Mouse (Mus musculus): ENCODE measurements around the gene Nacc2. TPM values are rescaled to one million over a fixed set of nuclear protein-coding genes. Genes with fewer than 3 reads are reported as not detected.

Gene Nacc2
- polyA plus RNA-seq, 1 experiment from 2014 or later = 16.8 TPM

GRCm38 (mm10) chr2:26129962-26130361, 6.9 kb upstream of the Nacc2 start:
- H3K9ac ChIP-seq (ENCODE audit: low read length) = no peak overlapping the region
- H3K27me3 ChIP-seq (ENCODE audit: control insufficient read depth, insufficient read depth, low read length) = no peaks in the 10 kb centered on the region
- 52% methylated on average over 3 of the region's 3 CpGs for WGBS
- H3K4me2 ChIP-seq (ENCODE audit: low read depth, low read length) = no peak overlapping the region
- H3K27ac ChIP-seq (ENCODE audit: low read length) = peak overlapping the region; percentile 44
- no peaks in the 10 kb centered on the region for H3K36me3 ChIP-seq (ENCODE audit: control insufficient read depth, insufficient read depth, low read length)
- peaks cover 31% of the 10 kb centered on the region for H3K4me1 ChIP-seq (ENCODE audit: control insufficient read depth, insufficient read depth, low read length)
- no peaks in the 10 kb centered on the region for H3K9me3 ChIP-seq (replicated peaks; ENCODE audit: control insufficient read depth, low read length)
- H3K4me3 ChIP-seq (replicated peaks; ENCODE audit: low read length) = no peak overlapping the region
- no peak for ATAC-seq (ENCODE audit: insufficient read depth, low FRiP score)

- Histone ChIP-seq H3K27me3 (ENCODE audit: control insufficient read depth, insufficient read depth, low read length) (no peaks in the 10 kb centered on the region), H3K27ac (ENCODE audit: low read length) (no peak overlapping the region; the same call in 1 of the 2 replicates), H3K4me2 (ENCODE audit: low read depth, low read length) (no peak overlapping the region), H3K36me3 (ENCODE audit: control insufficient read depth, insufficient read depth, low read length) (no peaks in the 10 kb centered on the region), H3K4me3 (replicated peaks; ENCODE audit: low read length) (no peak overlapping the region), H3K9me3 (replicated peaks; ENCODE audit: control insufficient read depth, low read length) (no peaks in the 10 kb centered on the region), H3K9ac (ENCODE audit: low read length) (no peak overlapping the region), H3K4me1 (ENCODE audit: control insufficient read depth, insufficient read depth, low read length) (peaks cover 31% of the 10 kb centered on the region)
- 88% methylated on average over 2 of the region's 2 CpGs for WGBS
- ATAC-seq (ENCODE audit: insufficient read depth, low FRiP score) = no peak
Observed at GRCm38 (mm10) chr2:26129346-26129745, 6.3 kb upstream of the Nacc2 start.

GRCm38 (mm10) chr2:26122171-26123078, 595 bp downstream of the Nacc2 start:
- Histone ChIP-seq H3K4me2 (ENCODE audit: low read depth, low read length) (peak overlapping the region; percentile 96), H3K4me3 (replicated peaks; ENCODE audit: low read length) (peak overlapping the region; percentile 63), H3K27me3 (ENCODE audit: control insufficient read depth, insufficient read depth, low read length) (no peaks in the 10 kb centered on the region), H3K9ac (ENCODE audit: low read length) (peak overlapping the region; percentile 85), H3K9me3 (replicated peaks; ENCODE audit: control insufficient read depth, low read length) (no peaks in the 10 kb centered on the region), H3K27ac (ENCODE audit: low read length) (peak overlapping the region; percentile 28; the same call in 1 of the 2 replicates), H3K36me3 (ENCODE audit: control insufficient read depth, insufficient read depth, low read length) (no peaks in the 10 kb centered on the region), H3K4me1 (ENCODE audit: control insufficient read depth, insufficient read depth, low read length) (peaks cover 32% of the 10 kb centered on the region)
- WGBS = under 1% methylated on average over 108 of the region's 109 CpGs
- ATAC-seq (ENCODE audit: insufficient read depth, low FRiP score) = peak; percentile 61

- WGBS = 33% methylated on average over 17 of the region's 17 CpGs
- peak overlapping the region; percentile 85 for H3K9ac ChIP-seq (ENCODE audit: low read length)
- H3K27me3 ChIP-seq (ENCODE audit: control insufficient read depth, insufficient read depth, low read length) = no peaks in the 10 kb centered on the region
- no peaks in the 10 kb centered on the region for H3K9me3 ChIP-seq (replicated peaks; ENCODE audit: control insufficient read depth, low read length)
- H3K27ac ChIP-seq (ENCODE audit: low read length) = peak overlapping the region; percentile 43; the same call in 1 of the 2 replicates
- H3K4me2 ChIP-seq (ENCODE audit: low read depth, low read length) = peak overlapping the region; percentile 96
- ATAC-seq (ENCODE audit: insufficient read depth, low FRiP score) = no peak
- no peaks in the 10 kb centered on the region for H3K36me3 ChIP-seq (ENCODE audit: control insufficient read depth, insufficient read depth, low read length)
- H3K4me1 ChIP-seq (ENCODE audit: control insufficient read depth, insufficient read depth, low read length) = peaks cover 34% of the 10 kb centered on the region
- H3K4me3 ChIP-seq (replicated peaks; ENCODE audit: low read length) = peak overlapping the region; percentile 63
Observed at GRCm38 (mm10) chr2:26121541-26122083, 1.4 kb downstream of the Nacc2 start.

GRCm38 (mm10) chr2:26119626-26120025, 3.4 kb downstream of the Nacc2 start:
- peak overlapping the region; percentile 20; the same call in 1 of the 2 replicates for H3K27ac ChIP-seq (ENCODE audit: low read length)
- H3K4me2 ChIP-seq (ENCODE audit: low read depth, low read length) = no peak overlapping the region
- H3K4me3 ChIP-seq (replicated peaks; ENCODE audit: low read length) = no peak overlapping the region
- no peak for ATAC-seq (ENCODE audit: insufficient read depth, low FRiP score)
- no peak overlapping the region for H3K9ac ChIP-seq (ENCODE audit: low read length)
- 65% methylated on average over 2 of the region's 2 CpGs for WGBS
- H3K9me3 ChIP-seq (replicated peaks; ENCODE audit: control insufficient read depth, low read length) = no peaks in the 10 kb centered on the region
- peaks cover 40% of the 10 kb centered on the region for H3K4me1 ChIP-seq (ENCODE audit: control insufficient read depth, insufficient read depth, low read length)
- no peaks in the 10 kb centered on the region for H3K36me3 ChIP-seq (ENCODE audit: control insufficient read depth, insufficient read depth, low read length)
- H3K27me3 ChIP-seq (ENCODE audit: control insufficient read depth, insufficient read depth, low read length) = no peaks in the 10 kb centered on the region

- Histone ChIP-seq H3K9me3 (replicated peaks; ENCODE audit: control insufficient read depth, low read length) (no peaks in the 10 kb centered on the region), H3K9ac (ENCODE audit: low read length) (peak overlapping the region; percentile 64; the same call in 1 of the 2 replicates), H3K27me3 (ENCODE audit: control insufficient read depth, insufficient read depth, low read length) (no peaks in the 10 kb centered on the region), H3K4me3 (replicated peaks; ENCODE audit: low read length) (no peak overlapping the region), H3K4me2 (ENCODE audit: low read depth, low read length) (0 out of 2 replicates have a peak overlapping the region, but pooled peaks have one; percentile 20), H3K4me1 (ENCODE audit: control insufficient read depth, insufficient read depth, low read length) (peaks cover 41% of the 10 kb centered on the region), H3K27ac (ENCODE audit: low read length) (peak overlapping the region; percentile 89), H3K36me3 (ENCODE audit: control insufficient read depth, insufficient read depth, low read length) (no peaks in the 10 kb centered on the region)
- 29% methylated on average over 2 of the region's 2 CpGs for WGBS
- no peak for ATAC-seq (ENCODE audit: insufficient read depth, low FRiP score)
Observed at GRCm38 (mm10) chr2:26119310-26119592, 3.8 kb downstream of the Nacc2 start.

GRCm38 (mm10) chr2:26118584-26119309, 4.3 kb downstream of the Nacc2 start:
- WGBS = 50% methylated on average over 4 of the region's 4 CpGs
- Histone ChIP-seq H3K27me3 (ENCODE audit: control insufficient read depth, insufficient read depth, low read length) (no peaks in the 10 kb centered on the region), H3K4me3 (replicated peaks; ENCODE audit: low read length) (no peak overlapping the region), H3K4me2 (ENCODE audit: low read depth, low read length) (peak overlapping the region; percentile 20; the same call in 1 of the 2 replicates), H3K27ac (ENCODE audit: low read length) (peak overlapping the region; percentile 89), H3K4me1 (ENCODE audit: control insufficient read depth, insufficient read depth, low read length) (peaks cover 43% of the 10 kb centered on the region), H3K9ac (ENCODE audit: low read length) (peak overlapping the region; percentile 64), H3K36me3 (ENCODE audit: control insufficient read depth, insufficient read depth, low read length) (no peaks in the 10 kb centered on the region), H3K9me3 (replicated peaks; ENCODE audit: control insufficient read depth, low read length) (no peaks in the 10 kb centered on the region)
- ATAC-seq (ENCODE audit: insufficient read depth, low FRiP score) = peak; percentile 76

- Histone ChIP-seq H3K27ac (ENCODE audit: low read length) (no peak overlapping the region), H3K27me3 (ENCODE audit: control insufficient read depth, insufficient read depth, low read length) (no peaks in the 10 kb centered on the region), H3K36me3 (ENCODE audit: control insufficient read depth, insufficient read depth, low read length) (no peaks in the 10 kb centered on the region), H3K4me3 (replicated peaks; ENCODE audit: low read length) (no peak overlapping the region), H3K4me2 (ENCODE audit: low read depth, low read length) (no peak overlapping the region), H3K4me1 (ENCODE audit: control insufficient read depth, insufficient read depth, low read length) (peaks cover 38% of the 10 kb centered on the region), H3K9ac (ENCODE audit: low read length) (no peak overlapping the region), H3K9me3 (replicated peaks; ENCODE audit: control insufficient read depth, low read length) (no peaks in the 10 kb centered on the region)
- 71% methylated on average over 1 of the region's 1 CpGs for WGBS
- ATAC-seq (ENCODE audit: insufficient read depth, low FRiP score) = no peak
Observed at GRCm38 (mm10) chr2:26117580-26117979, 5.4 kb downstream of the Nacc2 start.

- H3K27me3 ChIP-seq (ENCODE audit: control insufficient read depth, insufficient read depth, low read length) = no peaks in the 10 kb centered on the region
- ATAC-seq (ENCODE audit: insufficient read depth, low FRiP score) = no peak
- no peak overlapping the region for H3K4me2 ChIP-seq (ENCODE audit: low read depth, low read length)
- no peak overlapping the region for H3K4me3 ChIP-seq (replicated peaks; ENCODE audit: low read length)
- no peaks in the 10 kb centered on the region for H3K9me3 ChIP-seq (replicated peaks; ENCODE audit: control insufficient read depth, low read length)
- WGBS = 73% methylated on average over 3 of the region's 3 CpGs
- peaks cover 32% of the 10 kb centered on the region for H3K4me1 ChIP-seq (ENCODE audit: control insufficient read depth, insufficient read depth, low read length)
- no peak overlapping the region for H3K9ac ChIP-seq (ENCODE audit: low read length)
- no peak overlapping the region for H3K27ac ChIP-seq (ENCODE audit: low read length)
- no peaks in the 10 kb centered on the region for H3K36me3 ChIP-seq (ENCODE audit: control insufficient read depth, insufficient read depth, low read length)
Observed at GRCm38 (mm10) chr2:26116550-26116949, 6.5 kb downstream of the Nacc2 start.
